Mouse (Mus musculus): ENCODE results near the gene Farsa.

Gene Farsa

DNA sequence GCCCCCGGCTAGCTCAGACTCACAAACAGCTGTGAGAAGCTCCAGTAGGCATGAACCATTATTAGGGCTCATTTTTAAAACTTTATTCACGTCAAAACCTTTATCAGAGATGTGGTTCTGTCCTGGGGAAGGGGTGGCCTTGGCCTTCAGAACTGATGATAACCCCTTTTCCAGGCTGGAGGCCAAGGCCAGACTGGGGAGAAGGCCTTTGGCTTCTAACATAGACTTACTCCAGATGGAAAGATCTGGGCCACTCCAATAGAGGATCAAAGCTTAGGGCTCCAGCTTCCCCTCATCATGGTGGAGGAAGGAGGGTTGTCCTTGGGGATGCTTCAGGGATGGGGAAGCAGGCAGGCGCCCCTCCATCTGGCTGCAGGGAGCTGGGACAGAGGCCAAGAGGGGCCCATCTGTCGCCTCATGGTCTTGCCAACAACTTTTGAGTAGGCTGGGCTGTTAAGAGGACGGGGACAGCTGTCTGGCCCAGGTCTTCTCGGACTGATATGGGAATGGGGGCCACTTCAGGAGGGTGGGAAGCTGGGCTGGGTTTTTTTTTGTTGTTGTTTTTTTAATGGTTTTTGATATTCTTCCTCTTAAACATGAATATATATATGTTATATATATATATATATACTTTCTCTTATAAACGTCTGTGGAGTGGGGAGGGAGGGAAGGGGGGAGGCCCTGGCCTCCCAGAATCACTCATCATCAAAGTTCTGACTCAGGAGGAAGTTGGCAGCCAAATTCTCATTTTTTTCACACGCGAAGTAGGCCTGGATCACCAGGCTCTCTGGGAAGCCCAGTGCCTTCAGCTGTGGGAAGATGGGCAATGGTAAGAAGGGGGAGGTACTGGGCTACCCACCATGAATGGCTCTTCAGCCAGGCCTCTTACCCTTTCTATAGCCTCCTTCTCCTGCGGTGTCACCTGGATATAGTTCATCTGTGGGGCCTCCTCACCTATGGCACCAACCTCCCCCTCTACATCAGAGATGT is 21.6 kb upstream of the Farsa start:
- DNase-seq, result peak; percentile 87

DNA sequence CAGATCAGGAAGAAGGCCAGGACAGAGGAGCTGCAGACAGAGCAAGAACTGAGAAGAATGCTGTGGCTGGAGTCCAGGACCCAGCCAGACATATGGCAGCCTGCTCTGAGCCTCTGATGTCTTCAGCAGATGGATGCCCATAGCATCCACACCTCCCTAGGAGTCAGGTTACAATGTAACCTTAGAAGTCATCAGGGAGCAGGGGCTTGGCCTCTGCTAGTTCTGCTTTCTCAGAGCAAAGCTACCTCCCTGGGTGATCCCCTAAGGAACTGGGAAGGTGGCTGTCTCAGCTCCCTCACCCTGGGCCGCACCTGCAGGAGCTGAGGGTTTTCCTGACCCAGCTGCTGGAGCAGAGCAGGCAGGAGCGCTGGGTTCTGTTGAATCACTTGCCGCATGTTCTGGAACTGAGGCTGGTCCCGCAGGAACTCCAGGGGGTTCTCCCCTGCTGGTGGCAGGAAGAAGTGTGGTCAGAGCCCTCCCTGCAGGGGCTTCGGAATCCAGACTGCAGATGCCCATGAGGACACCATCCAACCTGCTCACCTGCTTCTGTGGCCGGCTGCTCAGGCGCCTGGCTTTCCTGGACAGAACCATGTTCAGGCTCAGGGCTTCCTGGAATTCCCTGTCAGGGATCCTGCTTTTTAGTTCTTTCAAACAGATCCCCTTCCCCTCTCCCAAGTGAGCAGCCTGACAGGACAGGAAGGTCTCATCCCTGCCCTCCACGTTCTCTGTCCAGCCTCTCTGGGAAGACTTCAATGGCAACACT is 19.5 kb upstream of the Farsa start:
- peak; percentile 64 for DNase-seq

DNA sequence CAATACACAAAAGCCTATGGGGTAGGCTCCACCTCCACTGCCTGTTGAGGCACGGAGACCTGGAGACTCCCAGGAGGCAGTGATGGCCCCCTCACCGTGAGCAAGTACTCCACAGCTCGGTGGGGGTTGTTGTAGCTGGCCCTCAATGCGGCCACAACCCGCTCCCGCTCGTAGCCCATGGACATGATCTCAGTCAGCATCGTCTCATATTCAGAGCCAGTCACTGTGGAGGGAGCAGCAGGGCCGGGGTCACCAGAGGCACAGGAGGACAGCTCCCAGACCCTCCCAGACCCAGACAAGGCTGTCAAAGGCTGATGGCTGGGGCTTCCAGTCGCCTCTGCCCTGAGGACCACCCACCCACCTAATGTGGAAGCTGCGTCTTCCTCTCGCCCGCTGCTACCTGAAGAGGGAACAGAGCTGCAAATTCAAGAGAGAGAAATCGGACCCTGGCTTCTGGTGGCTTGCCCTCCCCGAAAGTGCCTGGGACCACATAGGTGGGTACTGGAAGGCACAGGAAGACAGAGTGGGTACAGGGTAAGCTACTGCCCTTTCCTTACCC is 18.8 kb upstream of the Farsa start:
- DNase-seq, result no peak

DNA sequence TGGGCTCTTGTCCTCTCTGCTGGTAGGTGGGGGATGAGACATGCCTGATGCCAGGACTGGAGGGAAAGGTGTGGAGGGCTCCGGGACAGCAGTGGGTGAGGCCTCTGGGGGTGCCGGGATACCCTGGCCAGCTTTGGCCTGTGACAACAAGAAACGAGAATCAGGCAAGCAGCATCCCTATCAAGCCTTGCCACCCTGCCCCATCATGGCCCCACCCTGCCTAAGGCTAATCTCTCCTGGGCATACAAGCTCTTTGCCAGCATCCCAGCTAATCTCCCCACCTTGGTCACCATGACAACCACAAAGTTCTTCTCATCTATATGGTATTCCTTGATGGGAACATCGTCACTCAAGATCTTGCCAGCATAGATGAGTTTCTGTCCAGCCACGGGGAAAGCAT is 18.3 kb upstream of the Farsa start:
- no peak for DNase-seq

DNA sequence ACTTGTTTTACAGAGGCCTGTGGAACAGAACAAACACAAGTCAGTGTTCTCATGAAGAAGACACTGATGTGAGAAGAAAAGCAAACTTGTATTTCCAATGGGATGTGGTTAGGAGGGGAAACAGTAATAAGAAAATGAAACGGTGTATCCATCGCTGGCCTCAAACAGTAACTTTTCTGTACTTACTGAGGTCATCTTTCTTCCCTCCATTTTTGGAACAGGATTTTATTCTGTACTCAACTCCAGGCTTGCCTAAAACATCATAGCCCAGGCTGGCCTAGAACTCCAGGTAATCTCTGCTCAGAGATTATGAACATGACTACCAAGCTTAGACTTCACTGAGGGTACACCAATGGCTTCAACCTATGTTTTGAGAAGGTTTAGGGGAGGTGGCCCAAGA is 17.4 kb upstream of the Farsa start:
- DNase-seq, result no peak

DNA sequence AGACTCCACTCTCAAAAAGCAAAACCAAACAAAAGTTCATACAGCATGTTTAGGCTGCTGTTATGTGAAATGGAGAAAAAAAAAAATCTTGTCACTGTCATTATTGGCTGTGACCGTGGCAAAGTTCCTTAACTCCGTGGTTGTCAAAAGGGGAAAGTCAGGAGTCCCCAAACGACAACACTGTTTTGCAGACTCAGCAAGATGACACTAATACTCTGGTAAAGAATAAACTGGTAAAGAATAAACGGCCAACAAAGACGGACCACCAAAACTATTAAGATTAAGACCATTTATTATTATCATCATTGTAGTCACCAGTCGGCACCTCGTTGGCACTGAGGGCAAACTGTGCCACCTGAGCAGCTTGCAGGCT is 16.9 kb upstream of the Farsa start:
- DNase-seq, result no peak

DNA sequence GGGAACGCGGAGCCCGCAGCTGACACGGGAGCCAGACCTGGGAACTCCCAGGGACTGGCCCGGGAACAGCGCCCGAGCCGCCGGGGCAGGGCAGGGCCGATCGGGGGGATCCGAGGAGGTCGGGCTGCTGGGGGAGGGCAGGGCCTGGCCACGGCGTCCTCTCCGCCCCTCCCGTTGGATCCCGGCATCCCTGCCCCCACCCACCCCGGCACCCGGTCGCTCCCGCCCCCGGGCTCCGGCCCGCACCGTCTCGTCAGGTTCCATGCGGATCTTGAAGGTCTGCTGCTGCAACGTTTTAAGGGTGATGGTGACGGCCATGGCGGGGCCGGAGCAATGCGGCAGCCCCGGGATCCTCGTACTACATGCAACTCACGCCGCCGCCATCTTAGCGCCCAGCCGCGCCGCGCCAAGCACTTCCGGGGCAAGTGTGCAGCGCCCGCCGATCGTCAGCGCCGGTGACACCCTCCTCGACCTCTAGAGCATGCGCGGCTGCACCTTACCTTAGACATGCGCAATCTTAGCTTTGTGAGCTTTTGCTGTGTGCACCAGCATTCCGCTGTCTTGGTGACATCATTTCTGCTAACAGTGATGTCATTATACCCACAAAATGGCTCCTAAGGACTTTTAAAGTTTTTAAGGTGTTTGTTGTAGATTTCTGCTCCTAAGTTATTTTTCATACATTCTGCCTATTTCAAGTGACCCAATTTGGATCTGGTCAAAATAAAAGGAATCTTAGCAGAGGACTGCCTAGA is 16.4 kb upstream of the Farsa start, which contains the start of gene Rad23a:
Rad23a (minus strand) TSS at position 418 of the 752 bp plus-strand sequence.
- DNase-seq, result peak; percentile 94

DNA sequence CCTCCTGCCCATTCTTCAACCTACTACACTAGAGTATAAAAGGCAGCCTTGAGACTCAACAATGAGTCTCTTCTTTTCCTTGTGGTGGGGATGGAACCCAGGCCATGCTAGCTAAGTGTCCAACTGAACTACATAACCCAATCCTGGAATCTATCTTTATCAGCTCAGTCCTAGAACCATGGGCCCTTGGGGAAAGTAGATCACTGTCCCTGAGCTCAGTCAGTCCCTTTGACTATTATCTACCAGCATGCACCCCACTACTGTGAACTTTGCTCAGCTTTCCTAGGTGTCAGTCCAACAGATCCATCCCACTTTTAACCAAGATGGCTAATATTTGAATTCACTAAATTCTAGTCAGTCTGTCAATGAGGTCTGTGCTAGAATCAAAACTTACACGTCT is 15.3 kb upstream of the Farsa start:
- no peak for DNase-seq

DNA sequence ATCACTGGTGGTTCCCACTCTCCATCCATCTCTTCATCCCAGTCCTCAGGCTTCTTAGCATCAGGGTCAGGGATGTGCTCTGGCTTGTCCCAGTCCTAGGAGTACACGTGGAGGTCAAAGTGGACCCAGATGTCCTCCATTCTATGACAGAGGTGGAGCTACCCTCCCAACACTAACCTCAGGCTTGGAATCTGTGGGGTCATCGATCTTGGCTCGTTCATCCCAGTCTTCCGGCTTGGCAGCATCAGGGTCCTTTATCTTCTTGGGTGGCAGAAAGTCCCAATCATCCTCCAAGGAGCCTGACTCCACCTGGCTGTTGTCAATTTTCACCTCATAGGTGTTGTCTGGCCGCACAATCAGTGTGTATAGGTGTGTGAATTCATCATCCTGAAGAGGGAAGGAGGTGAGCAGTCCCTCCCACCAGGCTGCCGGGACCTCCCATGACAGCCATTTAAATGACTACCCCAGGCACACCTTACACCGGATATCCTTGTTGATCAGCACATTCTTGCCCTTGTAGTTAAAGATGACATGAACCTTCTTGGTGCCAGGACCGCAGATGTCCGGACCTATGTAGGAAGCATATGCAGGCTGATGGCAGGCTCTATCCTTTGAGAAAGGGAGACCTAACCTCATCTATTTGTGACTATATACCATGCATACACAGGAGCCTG is 12.3 kb upstream of the Farsa start:
- DNase-seq, result no peak

DNA sequence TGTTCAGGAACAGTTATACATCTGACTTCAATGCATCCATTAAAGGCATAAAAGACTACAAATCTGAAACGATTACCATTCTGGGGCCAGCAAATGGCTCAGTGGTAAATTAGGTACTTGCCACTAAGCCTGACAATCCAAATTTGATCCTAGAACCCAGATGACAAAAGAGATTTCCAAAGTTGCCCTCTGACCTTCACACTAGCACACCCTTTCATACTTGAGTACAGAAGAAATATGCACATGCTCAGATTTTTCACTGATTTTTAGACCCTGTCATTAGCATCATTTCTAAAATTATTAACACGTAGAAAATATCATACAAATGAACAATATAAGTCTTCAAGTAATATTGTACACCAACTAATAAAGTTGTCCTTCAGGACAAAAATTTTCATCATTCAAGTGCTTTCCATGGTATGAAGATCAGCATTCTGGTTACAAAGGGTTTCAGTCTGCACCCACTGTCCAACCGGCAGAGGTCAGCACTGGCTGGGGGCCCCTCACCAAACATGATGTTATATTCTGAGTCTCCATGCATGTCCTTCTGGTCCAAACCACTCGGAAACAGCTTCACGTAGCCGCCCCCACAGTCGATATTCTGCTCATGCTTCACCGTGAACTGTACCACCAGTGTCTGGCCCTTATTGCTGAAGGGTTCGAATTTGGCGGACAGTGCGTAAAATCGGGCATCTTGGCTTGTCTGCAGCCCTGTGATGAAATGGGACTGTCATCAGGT is 11.3 kb upstream of the Farsa start:
- no peak for DNase-seq

DNA sequence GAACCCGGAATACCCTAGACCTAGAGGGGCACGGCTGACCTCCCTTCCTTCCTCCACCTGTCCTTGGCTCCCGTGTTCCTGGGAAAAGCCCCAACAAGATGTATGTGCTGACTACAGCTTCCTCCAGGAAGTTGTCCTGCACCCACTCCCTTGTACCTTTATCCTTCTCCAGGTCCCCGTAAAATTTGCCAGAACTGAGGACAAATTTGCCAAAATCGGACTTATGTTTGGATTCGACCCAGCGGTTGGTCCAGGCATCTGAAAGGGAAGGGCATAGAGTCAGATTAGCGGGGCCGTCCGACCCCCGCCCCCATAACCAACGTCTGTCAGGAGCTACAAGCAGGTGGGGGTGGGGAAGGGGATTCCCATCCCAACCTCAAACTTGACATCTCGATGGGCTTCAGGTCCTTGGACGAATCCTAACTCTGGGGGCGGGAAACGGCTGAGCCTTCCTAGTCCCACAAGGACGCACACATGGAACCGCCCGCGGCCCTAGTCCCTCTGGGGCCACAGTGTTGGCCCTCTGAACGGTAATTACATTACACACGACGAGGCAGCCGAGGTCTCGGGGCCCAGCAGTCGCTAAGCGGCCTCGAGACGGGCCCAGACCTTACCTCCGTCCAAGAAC is 10.6 kb upstream of the Farsa start:
- peak; percentile 74 for DNase-seq

DNA sequence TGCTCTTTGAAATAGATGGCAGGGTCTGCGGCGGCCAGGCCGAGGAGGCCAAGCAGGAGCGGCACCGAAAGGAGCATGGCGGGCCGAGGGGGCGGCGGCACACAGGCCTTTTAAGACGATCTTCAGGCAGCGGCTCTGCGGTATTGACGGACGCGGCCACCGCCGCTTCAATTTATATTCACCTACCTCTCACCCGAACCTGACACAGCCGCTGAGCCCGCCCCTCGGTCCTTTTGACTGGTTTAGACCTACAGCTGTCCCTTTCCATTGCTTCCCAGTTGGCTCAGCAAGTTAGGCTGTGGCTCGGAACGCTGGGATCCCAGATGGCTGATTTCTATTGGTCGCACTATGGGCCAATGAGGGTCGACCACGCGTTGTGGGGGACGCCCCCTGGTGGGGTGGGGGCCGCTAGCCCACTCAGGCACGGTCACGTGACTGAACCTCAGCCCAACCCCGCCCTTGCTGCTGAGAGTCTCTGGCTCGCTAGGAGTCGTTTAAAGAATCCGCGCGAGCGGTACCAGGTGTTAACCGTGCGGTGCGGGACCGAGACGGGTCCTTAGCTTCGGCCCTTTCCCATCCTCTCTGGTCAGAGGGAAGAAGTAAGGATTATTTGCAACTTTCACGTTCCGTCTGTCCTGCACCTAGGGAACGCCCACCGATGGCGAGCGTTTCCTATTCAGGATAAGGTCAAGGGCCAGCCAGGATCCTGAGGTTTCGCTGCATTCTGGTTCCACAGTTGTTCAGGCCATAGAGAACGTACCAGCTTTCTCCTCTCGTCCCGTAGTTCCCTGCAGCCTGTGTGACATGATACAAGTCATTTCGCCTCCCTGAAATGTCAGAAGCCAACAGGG is 9.8 kb upstream of the Farsa start, which contains the start of gene Calr:
Calr (minus strand) TSS at position 213 of the 851 bp plus-strand sequence.
- DNase-seq, result peak; percentile 100

DNA sequence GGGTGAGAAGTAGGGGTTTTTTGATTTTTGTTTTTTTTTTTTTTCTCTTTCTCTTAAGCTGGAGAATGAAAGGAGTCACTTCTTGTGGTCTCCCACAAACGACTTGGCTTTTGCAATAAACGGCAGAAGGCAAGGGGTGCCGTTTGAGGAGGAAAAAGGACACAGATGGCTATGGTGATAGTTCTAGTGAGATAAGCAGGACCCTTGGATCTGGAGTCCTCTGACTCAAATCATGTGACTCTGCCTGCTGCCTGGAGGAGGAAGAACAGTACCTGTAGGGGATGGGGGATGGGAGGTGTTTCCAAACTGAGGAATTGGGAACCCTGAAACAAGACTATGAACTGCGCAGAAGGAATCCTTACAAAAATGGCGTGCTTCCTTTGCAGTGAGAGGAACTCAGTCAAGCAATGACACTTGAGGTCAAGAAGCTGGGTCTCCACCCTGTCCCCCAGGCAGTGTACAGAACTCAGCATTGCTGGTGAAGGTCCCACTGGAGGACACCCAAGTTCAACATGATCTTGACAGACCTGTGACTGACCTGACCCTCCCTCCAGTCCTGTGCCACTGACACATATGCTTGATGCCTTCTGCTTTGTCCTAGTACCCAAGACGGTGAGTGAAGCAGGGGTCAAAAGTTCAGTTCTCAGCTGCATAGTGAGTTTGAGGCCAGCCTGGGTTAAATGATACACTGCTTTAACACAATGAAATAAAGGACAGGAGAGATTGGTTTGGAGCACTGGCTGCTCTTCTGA is 8.9 kb upstream of the Farsa start:
- peak; percentile 63 for DNase-seq

DNA sequence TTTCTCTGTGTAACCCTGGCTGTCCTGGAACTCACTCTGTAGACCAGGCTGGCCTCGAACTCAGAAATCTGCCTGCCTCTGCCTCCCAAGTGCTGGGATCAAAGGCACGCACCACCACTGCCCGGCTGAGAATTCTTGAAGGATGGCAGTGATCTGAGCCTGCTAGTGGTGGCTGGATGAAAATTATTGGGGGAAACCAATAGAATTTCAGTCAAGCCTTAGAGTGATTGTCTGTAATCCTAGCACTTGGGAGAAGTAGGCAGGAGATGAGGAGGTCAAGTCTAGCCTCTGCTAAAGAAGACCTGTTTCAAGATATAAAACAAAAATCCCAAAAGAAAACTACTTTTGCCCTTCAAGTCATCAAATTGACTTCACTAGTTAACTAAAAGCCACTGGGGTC is 355 bp upstream of the Farsa start:
- DNase-seq, result no peak

DNA sequence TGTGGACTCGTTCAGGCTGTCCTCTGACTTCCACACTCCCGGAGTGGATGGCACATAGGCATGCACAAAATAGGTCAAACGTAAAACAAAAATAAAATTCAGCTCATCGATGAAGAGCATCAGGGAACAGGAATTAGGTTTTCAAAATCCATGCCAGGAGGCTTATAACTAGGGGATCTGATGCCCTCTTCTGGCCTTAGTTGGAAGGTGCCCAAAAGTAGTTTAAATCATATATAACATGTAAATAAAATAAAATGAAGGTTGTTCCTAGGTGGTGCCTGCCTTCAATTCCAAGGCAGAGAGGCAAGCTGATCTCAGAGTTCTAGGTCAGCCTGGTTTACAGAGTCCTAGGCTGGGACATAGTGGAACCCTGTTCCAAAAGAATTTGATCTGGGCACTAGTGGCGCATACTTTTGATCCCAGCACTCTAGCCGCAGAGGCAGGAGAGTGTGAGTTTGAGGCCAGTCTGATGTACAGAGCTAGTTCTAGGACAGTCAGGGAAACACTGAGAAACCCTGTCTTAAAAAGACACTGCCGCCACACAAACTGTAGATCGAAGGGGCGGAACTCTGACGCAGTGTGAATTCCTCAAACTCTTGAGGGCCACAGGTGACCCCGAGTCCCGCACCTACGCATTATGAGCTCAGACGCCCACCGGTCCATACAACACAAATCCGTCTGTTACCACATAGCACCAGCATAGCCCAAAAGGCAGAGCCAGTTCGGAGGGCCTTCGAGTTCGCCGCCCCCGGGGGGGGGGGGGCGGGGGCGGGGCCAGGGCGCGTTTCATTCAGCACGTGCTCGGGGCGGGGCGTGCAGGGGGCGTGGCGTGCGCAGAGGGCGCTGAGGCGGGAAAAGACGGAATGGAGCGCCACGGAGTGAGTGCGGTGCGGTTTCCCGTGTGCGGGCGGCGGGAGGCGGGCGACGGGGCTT is 14.9 kb downstream of the Farsa start, which contains the start of gene Syce2:
Syce2 (plus strand) TSS at position 736 of the 933 bp plus-strand sequence.
- DNase-seq, result peak; percentile 69

DNA sequence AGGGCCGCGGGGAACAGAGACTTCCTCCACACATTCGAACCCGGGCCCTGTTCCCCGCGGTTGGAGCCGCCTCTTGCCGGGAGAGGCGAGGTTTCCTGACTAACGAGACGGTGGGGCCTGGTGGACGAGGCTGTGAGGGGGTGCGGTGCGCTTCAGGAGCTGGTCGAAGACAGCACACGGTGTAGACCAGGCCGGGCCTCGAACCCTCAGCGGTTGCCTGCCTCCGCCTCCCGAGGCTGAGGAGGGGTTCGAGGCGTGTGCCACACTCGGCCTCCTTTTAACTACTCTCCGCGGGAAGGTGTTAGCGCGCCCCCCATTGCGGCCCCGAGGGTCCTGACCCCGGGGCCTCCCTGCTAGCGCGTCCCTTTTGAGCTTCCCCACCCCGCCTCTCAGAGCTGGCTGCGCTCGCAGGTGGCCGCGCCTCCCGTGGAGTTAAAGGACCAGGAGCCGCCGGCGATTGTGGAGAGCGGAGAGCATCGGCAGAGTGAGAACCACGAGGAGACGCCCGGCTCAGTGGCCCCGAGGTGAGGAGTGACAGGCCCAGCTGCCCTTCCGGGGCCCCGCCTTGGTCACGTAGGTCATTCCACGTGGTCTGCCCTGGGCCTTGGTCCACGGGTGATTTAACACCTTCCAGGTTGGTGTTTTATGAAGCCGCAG is 15.6 kb downstream of the Farsa start:
- peak; percentile 49 for DNase-seq

DNA sequence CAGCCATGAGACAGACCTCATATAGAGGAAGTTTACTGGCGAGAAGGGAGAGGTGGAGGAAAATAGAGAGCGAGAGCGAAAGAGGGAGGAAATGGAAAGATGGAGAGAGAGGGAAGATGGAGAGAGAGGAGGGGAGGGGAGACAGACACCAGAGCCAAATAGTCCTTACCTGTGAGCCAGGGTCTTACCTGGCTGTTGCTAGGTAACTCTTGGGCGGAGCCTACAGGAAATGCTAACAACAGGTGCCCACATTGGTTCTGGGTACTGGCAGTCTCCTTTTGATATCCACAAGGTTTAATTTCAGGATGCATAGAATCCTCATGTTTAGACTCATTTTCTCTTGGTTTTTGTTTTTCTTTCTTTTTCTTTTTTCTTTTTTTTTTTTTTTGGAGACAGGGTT is 16.2 kb downstream of the Farsa start:
- DNase-seq, result no peak

Data from cerebellum, adult 9-11 months (tissue).